Mouse (Mus musculus): ENCODE measurements around the gene Hoxa10. TPM values are rescaled to one million over a fixed set of nuclear protein-coding genes. Genes with fewer than 3 reads are reported as not detected.

Hoxa10 gene
- polyA plus RNA-seq, 1 experiment from 2014 or later, result not detected

- ATAC-seq (peak; percentile 53; the same call in 1 of the 2 replicates), DNase-seq (no peak)
- peaks cover 91% of the 10 kb centered on the region for H3K27me3 ChIP-seq (ENCODE audit: insufficient read depth, low read length)
Observed at GRCm38 (mm10) chr6:52260654-52261575, 20.3 kb upstream of the Hoxa10 start, which contains the start of gene Hoxa13. Gene Hoxa13, minus strand, starts transcription at chr6:52260880.

GRCm38 (mm10) chr6:52259811-52260261, 19.2 kb upstream of the Hoxa10 start:
- Histone ChIP-seq H3K27me3 (ENCODE audit: insufficient read depth, low read length) (peaks cover 91% of the 10 kb centered on the region), H3K4me1 (ENCODE audit: insufficient read depth) (peaks cover 4% of the 10 kb centered on the region), H3K4me2 (ENCODE audit: low read depth, low read length) (peak overlapping the region; percentile 72), H3K9ac (replicated peaks) (no peak overlapping the region), H3K4me3 (ENCODE audit: low read depth, low read length) (peak overlapping the region; percentile 9; the same call in 1 of the 2 replicates), H3K9me3 (ENCODE audit: low read length) (no peaks in the 10 kb centered on the region), H3K36me3 (replicated peaks; ENCODE audit: insufficient read depth, low read length) (no peaks in the 10 kb centered on the region), H3K27ac (ENCODE audit: low read depth) (no peak overlapping the region)
- 2% methylated on average over 38 of the region's 39 CpGs for WGBS (ENCODE audit: insufficient replicate concordance)
- TF ChIP-seq EP300 (IDR thresholded peaks at IDR 0.05; ENCODE audit: low read depth) (no peak), CTCF (IDR thresholded peaks at IDR 0.05; ENCODE audit: low read depth) (no peak)
- no peak for DNase-seq
- ATAC-seq, result no peak

More at GRCm38 (mm10) chr6:52260654-52261575, 20.3 kb upstream of the Hoxa10 start, which contains the start of gene Hoxa13:
- Histone ChIP-seq H3K4me2 (ENCODE audit: low read depth, low read length) (peak within 1 kb of the TSS; percentile 72), H3K4me1 (ENCODE audit: insufficient read depth) (peaks cover 4% of the 10 kb centered on the region), H3K9me3 (ENCODE audit: low read length) (no peaks in the 10 kb centered on the region), H3K27ac (ENCODE audit: low read depth) (no peak within 1 kb of the TSS), H3K9ac (replicated peaks) (no peak within 1 kb of the TSS), H3K4me3 (ENCODE audit: low read depth, low read length) (peak within 1 kb of the TSS; percentile 36; the same call in 1 of the 2 replicates), H3K36me3 (replicated peaks; ENCODE audit: insufficient read depth, low read length) (no peaks in the 10 kb centered on the region)
- WGBS (ENCODE audit: insufficient replicate concordance), result 1% methylated on average over 24 of the region's 72 CpGs
- no peak for TF ChIP-seq EP300 (IDR thresholded peaks at IDR 0.05; ENCODE audit: low read depth)
- no peak for TF ChIP-seq CTCF (IDR thresholded peaks at IDR 0.05; ENCODE audit: low read depth)

GRCm38 (mm10) chr6:52259081-52259790, 18.6 kb upstream of the Hoxa10 start:
- TF ChIP-seq EP300 (IDR thresholded peaks at IDR 0.05; ENCODE audit: low read depth), result no peak
- TF ChIP-seq CTCF (IDR thresholded peaks at IDR 0.05; ENCODE audit: low read depth), result no peak
- Histone ChIP-seq H3K36me3 (replicated peaks; ENCODE audit: insufficient read depth, low read length) (no peaks in the 10 kb centered on the region), H3K9ac (replicated peaks) (no peak overlapping the region), H3K4me2 (ENCODE audit: low read depth, low read length) (no peak overlapping the region), H3K9me3 (ENCODE audit: low read length) (no peaks in the 10 kb centered on the region), H3K4me3 (ENCODE audit: low read depth, low read length) (no peak overlapping the region), H3K27me3 (ENCODE audit: insufficient read depth, low read length) (peaks cover 91% of the 10 kb centered on the region), H3K4me1 (ENCODE audit: insufficient read depth) (peaks cover 4% of the 10 kb centered on the region), H3K27ac (ENCODE audit: low read depth) (no peak overlapping the region)
- DNase-seq (no peak), ATAC-seq (no peak)
- WGBS (ENCODE audit: insufficient replicate concordance), result 2% methylated on average over 24 of the region's 25 CpGs

GRCm38 (mm10) chr6:52256956-52257355, 16.3 kb upstream of the Hoxa10 start:
- ATAC-seq (no peak), DNase-seq (peak; percentile 83)
- H3K4me3 ChIP-seq (ENCODE audit: low read depth, low read length), result no peak overlapping the region
- H3K4me2 ChIP-seq (ENCODE audit: low read depth, low read length), result no peak overlapping the region
- TF ChIP-seq CTCF (IDR thresholded peaks at IDR 0.05; ENCODE audit: low read depth), result peak; percentile 81
- no peak for TF ChIP-seq EP300 (IDR thresholded peaks at IDR 0.05; ENCODE audit: low read depth)
- H3K9me3 ChIP-seq (ENCODE audit: low read length), result no peaks in the 10 kb centered on the region
- H3K27me3 ChIP-seq (ENCODE audit: insufficient read depth, low read length), result peaks cover 91% of the 10 kb centered on the region
- H3K9ac ChIP-seq (replicated peaks), result no peak overlapping the region
- no peak overlapping the region for H3K27ac ChIP-seq (ENCODE audit: low read depth)
- peaks cover 4% of the 10 kb centered on the region for H3K4me1 ChIP-seq (ENCODE audit: insufficient read depth)
- H3K36me3 ChIP-seq (replicated peaks; ENCODE audit: insufficient read depth, low read length), result no peaks in the 10 kb centered on the region
- WGBS (ENCODE audit: insufficient replicate concordance), result under 1% methylated on average over 6 of the region's 6 CpGs

- Histone ChIP-seq H3K4me2 (ENCODE audit: low read depth, low read length) (no peak overlapping the region), H3K27ac (ENCODE audit: low read depth) (no peak overlapping the region), H3K4me3 (ENCODE audit: low read depth, low read length) (no peak overlapping the region), H3K27me3 (ENCODE audit: insufficient read depth, low read length) (peaks cover 97% of the 10 kb centered on the region), H3K36me3 (replicated peaks; ENCODE audit: insufficient read depth, low read length) (no peaks in the 10 kb centered on the region), H3K9me3 (ENCODE audit: low read length) (no peaks in the 10 kb centered on the region), H3K9ac (replicated peaks) (no peak overlapping the region), H3K4me1 (ENCODE audit: insufficient read depth) (no peaks in the 10 kb centered on the region)
- no peak for TF ChIP-seq EP300 (IDR thresholded peaks at IDR 0.05; ENCODE audit: low read depth)
- TF ChIP-seq CTCF (IDR thresholded peaks at IDR 0.05; ENCODE audit: low read depth), result no peak
- WGBS (ENCODE audit: insufficient replicate concordance), result 2% methylated on average over 59 of the region's 59 CpGs
- no peak for ATAC-seq
- no peak for DNase-seq
Observed at GRCm38 (mm10) chr6:52253511-52254500, 13.2 kb upstream of the Hoxa10 start.

Data from liver, postnatal 0 days (tissue).